In the genomic region with DNA sequence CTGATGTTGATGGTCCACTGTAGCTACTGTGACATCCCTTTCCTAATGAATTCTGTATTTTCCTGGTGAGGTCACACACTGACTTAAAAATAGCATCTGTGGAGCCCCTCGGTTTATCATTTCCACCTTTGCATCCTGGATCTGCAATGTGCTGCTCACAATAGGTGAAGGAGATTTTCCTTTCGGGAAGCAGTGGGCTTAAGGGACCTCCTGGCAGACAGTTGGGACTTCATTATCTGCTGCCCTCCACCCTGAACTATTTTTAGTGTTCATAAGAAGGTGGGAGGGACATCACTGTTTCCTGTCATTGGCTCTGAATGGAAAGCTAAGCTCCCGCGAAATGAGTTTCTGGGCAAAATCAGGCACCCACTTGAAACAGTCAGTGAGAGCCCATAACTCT, we compare ENCODE assay signal across 25 mouse cellular contexts. TPM values are rescaled to one million over a fixed set of nuclear protein-coding genes. Genes with fewer than 3 reads are reported as not detected.
DNase-seq lines count a peak whose midpoint lies in the region; ATAC-seq and TF ChIP-seq lines count a peak whose summit lies in the region.
"Had no signal": no experiment of that assay in that cellular context is flagged by ENCODE, and none has a peak within 500 bp of the region (broad histone marks: within the 10 kb centered on the region; RNA-seq: fewer than 3 reads in every experiment).

No protein-coding gene starts in this region.

- peaks cover 11% of the 10 kb centered on the region for H3K4me1 ChIP-seq in heart, adult 2 months (ENCODE audit: control insufficient read depth, insufficient read depth, low read length)
- no peaks in the 10 kb centered on the region for H3K4me1 ChIP-seq in lung, postnatal 0 days (ENCODE audit: insufficient read depth, low read depth, low read length)
- H3K4me1 ChIP-seq in limb, embryonic 10.5 days, result peaks cover 25% of the 10 kb centered on the region
- H3K4me1 ChIP-seq in forebrain, postnatal 0 days (ENCODE audit: insufficient read depth), result no peaks in the 10 kb centered on the region
- H3K4me1 ChIP-seq: forebrain, embryonic 15.5 days had no signal

- H3K27ac ChIP-seq in heart, adult 2 months, result peak overlapping the region; percentile 73
- H3K27ac ChIP-seq in lung, postnatal 0 days (ENCODE audit: low read length), result no peak overlapping the region
- H3K27ac ChIP-seq in limb, embryonic 10.5 days, result 0 out of 2 replicates have a peak overlapping the region, but pooled peaks have one; percentile 4
- no peak overlapping the region for H3K27ac ChIP-seq in forebrain, postnatal 0 days (ENCODE audit: low read depth, low read length)
- H3K27ac ChIP-seq: embryonic facial prominence, embryonic 13.5 days; forebrain, embryonic 15.5 days; hindbrain, embryonic 12.5 days; neural tube, embryonic 13.5 days had no signal

- H3K36me3 ChIP-seq in heart, adult 2 months (ENCODE audit: control insufficient read depth, insufficient read depth, low read length), result no peaks in the 10 kb centered on the region; the same call in 1 of the 2 replicates
- no peaks in the 10 kb centered on the region for H3K36me3 ChIP-seq in lung, postnatal 0 days (ENCODE audit: insufficient read depth, low read length)
- no peaks in the 10 kb centered on the region for H3K36me3 ChIP-seq in limb, embryonic 10.5 days
- no peaks in the 10 kb centered on the region for H3K36me3 ChIP-seq in forebrain, postnatal 0 days (ENCODE audit: insufficient read depth)
- H3K36me3 ChIP-seq: embryonic facial prominence, embryonic 13.5 days; forebrain, embryonic 15.5 days; G1E; hindbrain, embryonic 12.5 days; limb, embryonic 13.5 days; neural tube, embryonic 13.5 days had no signal

- H3K9ac ChIP-seq in heart, adult 2 months (ENCODE audit: low read depth, low read length), result no peak overlapping the region
- H3K9ac ChIP-seq in lung, postnatal 0 days (replicated peaks; ENCODE audit: low read depth), result no peak overlapping the region
- H3K9ac ChIP-seq in forebrain, postnatal 0 days, result no peak overlapping the region
- H3K9ac ChIP-seq: embryonic facial prominence, embryonic 13.5 days; forebrain, embryonic 15.5 days; hindbrain, embryonic 12.5 days; limb, embryonic 13.5 days; neural tube, embryonic 13.5 days had no signal

- no peak for TF ChIP-seq CTCF in heart, adult 2 months (IDR thresholded peaks at IDR 0.05)
- TF ChIP-seq CTCF in lung, postnatal 0 days (IDR thresholded peaks at IDR 0.05), result no peak
- no peak for TF ChIP-seq CTCF in forebrain, postnatal 0 days (IDR thresholded peaks at IDR 0.05; ENCODE audit: low read depth)

- no peaks in the 10 kb centered on the region for H3K27me3 ChIP-seq in heart, adult 2 months (ENCODE audit: control insufficient read depth, insufficient read depth, low read length)
- H3K27me3 ChIP-seq in lung, postnatal 0 days (replicated peaks; ENCODE audit: insufficient read depth, low read length), result no peaks in the 10 kb centered on the region
- H3K27me3 ChIP-seq in limb, embryonic 10.5 days (ENCODE audit: low read depth, poor library complexity, severe bottlenecking), result no peaks in the 10 kb centered on the region
- H3K27me3 ChIP-seq in forebrain, postnatal 0 days (ENCODE audit: insufficient read depth, low read length), result no peaks in the 10 kb centered on the region
- H3K27me3 ChIP-seq: embryonic facial prominence, embryonic 13.5 days; forebrain, embryonic 15.5 days; hindbrain, embryonic 12.5 days; limb, embryonic 13.5 days; neural tube, embryonic 13.5 days had no signal

- WGBS in heart, adult 2 months, result 5% methylated on average over 4 of the region's 4 CpGs
- 37% methylated on average over 4 of the region's 4 CpGs for WGBS in lung, postnatal 0 days
- 83% methylated on average over 4 of the region's 4 CpGs for WGBS in limb, embryonic 10.5 days
- 47% methylated on average over 4 of the region's 4 CpGs for WGBS in forebrain, postnatal 0 days

- ATAC-seq in lung, postnatal 0 days, result no peak
- no peak for ATAC-seq in forebrain, postnatal 0 days
- ATAC-seq: forebrain, embryonic 15.5 days had no signal

- no peak overlapping the region for H3K4me3 ChIP-seq in heart, adult 2 months
- H3K4me3 ChIP-seq in lung, postnatal 0 days (ENCODE audit: low read depth, low read length), result no peak overlapping the region
- no peak overlapping the region for H3K4me3 ChIP-seq in limb, embryonic 10.5 days
- H3K4me3 ChIP-seq in forebrain, postnatal 0 days (ENCODE audit: low read depth, low read length), result no peak overlapping the region
- H3K4me3 ChIP-seq: embryonic facial prominence, embryonic 13.5 days; forebrain, embryonic 15.5 days; hindbrain, embryonic 12.5 days; limb, embryonic 13.5 days; megakaryocyte, embryonic 14.5 days; neural tube, embryonic 13.5 days had no signal

- no peak for DNase-seq in heart, adult 2 months
- DNase-seq in heart, postnatal 36 days, result no peak
- peak; percentile 19 for DNase-seq in lung, postnatal 10 days
- DNase-seq in lung, postnatal 0 days (ENCODE audit: low spot score), result no peak
- no peak for DNase-seq in limb, embryonic 10.5 days (ENCODE audit: low spot score)
- no peak for DNase-seq in layer of hippocampus, adult 18-20 months (ENCODE audit: low spot score in 2 of 2)
- no peak for DNase-seq in left cerebral cortex, postnatal 14 days (ENCODE audit: low spot score in 2 of 2)
- DNase-seq in forebrain, postnatal 0 days, result no peak
- DNase-seq: adrenal gland, postnatal 14 days; cerebellum, adult 11-12 months; cerebellum, postnatal 14 days; kidney, adult 8-10 months; kidney, postnatal 25 days; midbrain, embryonic 14.5 days; spleen, adult 18-20 months; thymus, postnatal 36 days had no signal

- no peaks in the 10 kb centered on the region for H3K9me3 ChIP-seq in lung, postnatal 0 days (ENCODE audit: low read length)
- H3K9me3 ChIP-seq in limb, embryonic 10.5 days (replicated peaks), result no peaks in the 10 kb centered on the region
- no peaks in the 10 kb centered on the region for H3K9me3 ChIP-seq in forebrain, postnatal 0 days (ENCODE audit: low read length)
- H3K9me3 ChIP-seq: embryonic facial prominence, embryonic 13.5 days; forebrain, embryonic 15.5 days; G1E; hindbrain, embryonic 12.5 days; limb, embryonic 13.5 days; neural tube, embryonic 13.5 days had no signal

- no peak for TF ChIP-seq EP300 in heart, adult 2 months (IDR thresholded peaks at IDR 0.05; ENCODE audit: insufficient read depth, low read depth, low read length)
- TF ChIP-seq EP300 in lung, postnatal 0 days (IDR thresholded peaks at IDR 0.05), result no peak; the same call in 1 of the 2 replicates

- H3K4me2 ChIP-seq in lung, postnatal 0 days (replicated peaks; ENCODE audit: low read depth, low read length), result no peak overlapping the region
- no peak overlapping the region for H3K4me2 ChIP-seq in forebrain, postnatal 0 days (ENCODE audit: low read depth)
- H3K4me2 ChIP-seq: embryonic facial prominence, embryonic 13.5 days; forebrain, embryonic 15.5 days; hindbrain, embryonic 12.5 days; limb, embryonic 13.5 days; neural tube, embryonic 13.5 days had no signal

- intact Hi-C loops in heart, adult 2 months (cut with DNase I), result no loop called here
- intact Hi-C loops in heart, postnatal 36 days (cut with DNase I), result no loop called here
- intact Hi-C loops in left cerebral cortex, postnatal 14 days (cut with DNase I), result no loop called here

- no peak for TF ChIP-seq POLR2A in heart, adult 2 months (IDR thresholded peaks at IDR 0.05; ENCODE audit: insufficient read depth, low read depth, low read length)

- H3K79me2 ChIP-seq in heart, adult 2 months (replicated peaks; ENCODE audit: control insufficient read depth, insufficient read depth, low read length), result no peaks in the 10 kb centered on the region

RNA-seq across cellular contexts. Expression of a gene that starts 20.9 kb away (rescaled TPM):
- total RNA-seq in heart, adult 2 months (2021), result under 1 TPM in 1 of 2 experiments, not detected in 1; 0.16 TPM
- polyA plus RNA-seq in heart, adult 2 months (2012; rRNA removed), result 0.08 TPM in 1 of 2 replicates, not detected in the other
- not detected for total RNA-seq in heart, postnatal 36 days (2021)
- polyA plus RNA-seq in lung, postnatal 0 days (2015; fragmentation: Nextera tagmentation; extraction: Ambion mirVana), result 0.06 TPM in 1 of 2 replicates, not detected in the other
- not detected in 2 replicates for polyA plus RNA-seq in limb, embryonic 10.5 days (2016; fragmentation: Nextera tagmentation; extraction: Ambion mirVana)
- total RNA-seq in layer of hippocampus, adult 18-20 months (2021), result not detected
- total RNA-seq in left cerebral cortex, postnatal 14 days (2021), result not detected
- 0.08 and 0.10 TPM in 2 replicates for total RNA-seq in forebrain, postnatal 0 days (2014; rRNA removed)
- polyA plus RNA-seq in forebrain, postnatal 0 days (2015; fragmentation: Nextera tagmentation; extraction: Ambion mirVana), result 0.10 and 0.11 TPM in 2 replicates
- total RNA-seq: adrenal gland, postnatal 14 days; layer of hippocampus, postnatal 10 days had no signal
- polyA plus RNA-seq: embryonic facial prominence, embryonic 13.5 days; forebrain, embryonic 15.5 days; G1E; hindbrain, embryonic 12.5 days; limb, embryonic 13.5 days; midbrain, embryonic 14.5 days; neural tube, embryonic 13.5 days; stomach, embryonic 14.5 days had no signal

Comparison
In these comparisons a context has a peak if more than half of its experiments do, and no peak if none do; other contexts are left out.
1. H3K27ac ChIP-seq: peak in heart, adult 2 months (single experiment) and limb, embryonic 10.5 days (single experiment); none in lung, postnatal 0 days (single experiment) and forebrain, postnatal 0 days (single experiment).